Mouse (Mus musculus): ENCODE measurements at regions not wholly inside any gene's neighbourhood (a gene's known extent, or its start where the extent isn't known, plus 50 kb on each side); places are given as distances from the start of the nearest gene placed in this dataset.
A peak's percentile ranks its signal among the peaks of the same experiment; 100 is the strongest.
"Not testable (repeated sequence)": the region's sequence is repeated elsewhere in the genome, so short reads cannot be mapped to it uniquely, and the experiment has no call there.

DNA sequence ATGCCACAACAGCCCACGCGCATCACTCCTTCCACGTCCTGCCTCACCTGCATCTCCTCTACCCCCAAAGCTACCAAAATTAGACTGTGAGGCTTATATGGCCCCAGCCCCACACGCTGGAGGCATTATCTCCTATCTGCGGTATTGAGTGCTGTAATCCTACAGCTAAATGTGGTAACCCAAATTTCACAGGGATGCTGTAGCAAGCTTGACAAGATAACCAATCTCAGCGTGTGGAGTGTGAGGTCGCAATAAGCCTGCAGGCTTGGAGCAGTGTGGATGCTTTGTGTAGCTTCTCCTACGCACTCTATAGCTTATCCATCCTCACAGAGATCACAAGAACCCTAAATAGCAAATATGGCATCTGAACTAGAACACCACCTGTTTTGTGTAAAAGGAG lies 251.2 kb upstream of the Kcnh8 start:
- peak; percentile 22 for DNase-seq (ENCODE audit: low read depth, low spot score)

GRCm38 (mm10) chr17:52350696-52351095 lies 251.8 kb upstream of the Kcnh8 start:
- DNase-seq (ENCODE audit: low read depth, low spot score): peak; percentile 6

- DNase-seq (ENCODE audit: low read depth, low spot score): no peak
These were observed 252.6 kb upstream of the Kcnh8 start for GRCm38 (mm10) chr17:52349872-52350271.

GRCm38 (mm10) chr17:52348481-52349083 lies 253.9 kb upstream of the Kcnh8 start:
- DNase-seq (ENCODE audit: low read depth, low spot score): peak; percentile 65

DNA sequence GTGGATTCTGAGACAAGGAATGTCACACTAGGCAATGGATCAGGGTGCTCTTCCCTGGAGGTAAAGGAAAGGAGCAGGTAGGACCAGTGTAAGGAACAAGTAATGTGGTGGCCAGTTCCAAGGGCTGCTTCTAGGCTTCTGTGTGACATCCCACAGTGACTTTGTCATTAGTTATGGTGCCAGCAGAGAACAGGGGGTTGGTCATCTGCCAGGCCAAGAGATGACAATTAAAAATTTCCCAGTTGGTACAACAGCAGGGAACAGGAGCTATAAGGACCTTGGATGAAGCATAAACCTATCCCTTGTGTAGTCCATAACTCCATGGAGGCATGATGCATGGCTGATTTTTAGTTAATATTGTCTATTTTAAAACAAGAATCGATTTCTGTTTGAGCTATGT lies 281.9 kb upstream of the Kcnh8 start:
- DNase-seq (ENCODE audit: low read depth, low spot score): no peak

DNA sequence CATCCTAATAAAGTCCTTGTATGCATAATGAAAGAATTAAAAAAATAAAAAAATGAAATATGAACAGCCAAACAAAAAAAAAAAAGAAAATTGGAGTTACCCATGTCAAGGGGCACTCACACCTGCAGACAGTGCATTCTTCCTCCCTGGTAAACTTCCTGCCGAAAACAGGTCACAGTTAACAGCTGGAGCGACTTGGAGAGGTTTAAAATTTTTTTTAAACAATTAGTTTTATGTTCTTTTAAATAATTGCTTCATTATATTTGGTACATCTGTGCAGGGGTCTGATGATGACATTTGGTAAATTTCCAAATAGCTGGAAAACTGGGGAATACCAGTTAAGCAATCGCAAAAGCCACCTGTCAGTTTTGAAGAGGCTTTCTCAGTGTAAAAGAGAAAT lies 285.5 kb upstream of the Kcnh8 start:
- DNase-seq (ENCODE audit: low read depth, low spot score): no peak

DNA sequence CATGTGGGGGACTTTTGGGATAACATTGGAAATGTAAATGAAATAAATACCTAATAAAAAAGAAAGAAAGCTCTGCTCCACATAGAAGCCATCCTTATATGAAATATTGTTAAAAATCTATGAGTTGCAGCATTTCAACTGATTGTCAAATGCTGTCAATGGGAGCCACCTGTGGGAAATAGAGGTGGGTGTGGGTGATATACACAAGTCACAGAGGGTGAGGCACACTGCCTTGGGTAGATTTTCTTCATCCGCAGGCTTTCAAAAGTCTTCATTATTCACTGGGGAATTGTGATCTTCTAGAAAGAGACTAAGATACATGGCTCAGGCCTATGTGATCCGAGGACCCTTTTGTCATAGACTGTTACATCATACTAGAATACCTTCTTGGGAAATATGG lies 286.6 kb upstream of the Kcnh8 start:
- no peak for DNase-seq (ENCODE audit: low read depth, low spot score)

GRCm38 (mm10) chr17:52315456-52315855 lies 287.1 kb upstream of the Kcnh8 start:
- DNase-seq (ENCODE audit: low read depth, low spot score): not testable (repeated sequence)

- peak; percentile 23 for DNase-seq (ENCODE audit: low read depth, low spot score)
These were observed 290.5 kb upstream of the Kcnh8 start for GRCm38 (mm10) chr17:52312043-52312442.

DNA sequence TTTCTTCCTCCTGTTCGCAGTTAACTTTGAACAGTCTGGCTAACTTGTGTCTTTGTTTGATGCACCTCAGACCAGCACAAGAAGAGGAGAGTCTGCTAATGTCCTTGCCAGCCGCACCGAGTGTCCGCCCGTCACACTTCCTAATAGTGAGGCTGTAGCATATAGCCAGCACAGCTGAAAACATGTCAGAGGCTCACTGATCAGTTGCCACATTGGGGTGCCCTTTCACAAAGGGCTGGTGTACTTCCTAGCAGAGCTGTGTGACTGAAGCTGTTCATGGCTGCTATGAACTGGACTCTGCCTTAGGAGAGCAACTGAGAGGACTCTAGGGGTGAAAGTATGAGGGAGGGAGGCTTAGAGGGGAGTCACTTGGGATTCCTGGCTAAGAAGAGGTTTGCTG lies 293.7 kb upstream of the Kcnh8 start:
- peak; percentile 14 for DNase-seq (ENCODE audit: low read depth, low spot score)

GRCm38 (mm10) chr17:52304133-52304532 lies 298.4 kb upstream of the Kcnh8 start:
- DNase-seq (ENCODE audit: low read depth, low spot score): peak; percentile 12

DNA sequence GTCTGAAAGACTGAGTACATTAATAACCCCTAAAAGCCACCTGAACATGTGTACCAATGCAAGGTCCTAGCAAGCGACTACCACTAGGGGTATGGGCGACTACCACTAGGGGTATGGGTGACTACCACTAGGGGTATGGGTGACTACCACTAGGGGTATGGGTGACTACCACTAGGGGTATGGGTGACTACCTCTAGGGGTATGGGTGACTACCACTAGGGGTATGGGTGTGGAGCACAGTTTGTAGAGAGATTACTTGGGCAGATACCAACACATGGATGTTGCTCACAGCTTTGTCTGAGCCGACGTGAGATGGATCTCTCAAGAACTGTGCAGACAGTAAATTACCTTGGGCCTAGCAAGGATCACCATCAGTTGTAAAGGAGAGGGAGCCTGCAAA lies 299.2 kb upstream of the Kcnh8 start:
- peak; percentile 44 for DNase-seq (ENCODE audit: low read depth, low spot score)

DNA sequence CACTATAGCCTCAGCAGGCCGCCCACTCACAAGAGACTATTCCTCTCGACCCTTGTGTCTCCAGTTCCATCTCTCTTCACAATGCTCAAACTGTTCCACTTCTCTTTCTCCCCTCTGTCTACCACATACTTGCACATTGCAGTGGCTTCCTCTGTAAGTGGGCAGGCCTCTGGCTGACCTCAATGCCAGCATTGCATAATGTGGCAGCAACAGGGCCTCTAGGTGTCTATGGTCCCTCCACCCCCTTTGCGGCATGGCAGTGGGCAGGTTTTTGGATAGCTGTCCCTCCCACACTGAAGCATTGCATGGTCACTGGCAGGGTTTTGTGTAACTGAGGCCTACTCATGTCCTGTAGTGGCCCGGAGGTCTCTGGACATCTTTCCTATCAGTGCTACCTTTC lies 302.7 kb upstream of the Kcnh8 start:
- no peak for DNase-seq (ENCODE audit: low read depth, low spot score)

DNA sequence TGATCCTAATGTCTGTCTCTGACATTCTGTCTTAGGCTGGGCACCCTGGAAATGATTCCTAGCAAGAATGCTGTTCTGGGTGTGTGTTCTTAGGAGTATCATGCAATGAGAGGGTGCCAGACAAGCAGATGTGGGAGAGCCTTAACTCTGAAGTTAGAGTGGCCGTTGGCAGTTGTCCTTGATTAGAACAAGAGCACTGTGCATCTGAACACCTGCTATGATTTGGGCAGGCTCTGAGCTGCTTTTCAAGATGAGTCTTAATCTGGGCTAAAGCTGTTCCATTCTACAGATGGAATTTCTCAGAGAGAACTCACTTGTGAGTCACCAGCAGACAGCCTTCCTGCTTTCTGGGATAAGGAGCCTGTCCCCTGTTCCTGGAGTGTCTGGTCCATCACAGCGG lies 317.1 kb upstream of the Kcnh8 start:
- DNase-seq (ENCODE audit: low read depth, low spot score): no peak

- DNase-seq (ENCODE audit: low read depth, low spot score): no peak
These were observed 320.2 kb upstream of the Kcnh8 start for GRCm38 (mm10) chr17:52282264-52282663.

- peak; percentile 38 for DNase-seq (ENCODE audit: low read depth, low spot score)
These were observed 324.0 kb upstream of the Kcnh8 start for GRCm38 (mm10) chr17:52278523-52278922.

GRCm38 (mm10) chr17:52268792-52269191 lies 333.7 kb upstream of the Kcnh8 start:
- DNase-seq (ENCODE audit: low read depth, low spot score): no peak

GRCm38 (mm10) chr17:52251284-52251683 lies 351.2 kb upstream of the Kcnh8 start:
- no peak for DNase-seq (ENCODE audit: low read depth, low spot score)

DNA sequence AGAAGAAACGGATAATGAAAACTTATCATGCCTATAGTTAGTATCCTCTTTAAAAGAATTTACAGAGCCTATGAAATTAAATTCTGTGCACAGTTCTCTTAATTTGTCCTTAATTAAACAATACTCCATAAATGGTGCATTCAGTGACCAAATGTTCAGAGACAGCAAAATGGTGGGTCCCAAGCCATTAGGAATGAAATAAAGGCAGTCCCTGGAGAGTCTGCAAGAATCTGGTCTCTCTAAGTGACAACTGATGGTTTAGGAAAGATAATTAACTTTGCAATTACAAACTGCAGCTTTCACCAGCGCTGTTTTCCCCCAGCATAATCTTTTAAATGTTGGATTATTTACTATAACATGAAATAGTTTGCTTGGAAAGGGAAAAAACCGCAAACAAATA lies 376.9 kb upstream of the Kcnh8 start:
- no peak for DNase-seq (ENCODE audit: low read depth, low spot score)

GRCm38 (mm10) chr17:52220422-52220821 lies 382.1 kb upstream of the Kcnh8 start:
- no peak for DNase-seq (ENCODE audit: low read depth, low spot score)

DNA sequence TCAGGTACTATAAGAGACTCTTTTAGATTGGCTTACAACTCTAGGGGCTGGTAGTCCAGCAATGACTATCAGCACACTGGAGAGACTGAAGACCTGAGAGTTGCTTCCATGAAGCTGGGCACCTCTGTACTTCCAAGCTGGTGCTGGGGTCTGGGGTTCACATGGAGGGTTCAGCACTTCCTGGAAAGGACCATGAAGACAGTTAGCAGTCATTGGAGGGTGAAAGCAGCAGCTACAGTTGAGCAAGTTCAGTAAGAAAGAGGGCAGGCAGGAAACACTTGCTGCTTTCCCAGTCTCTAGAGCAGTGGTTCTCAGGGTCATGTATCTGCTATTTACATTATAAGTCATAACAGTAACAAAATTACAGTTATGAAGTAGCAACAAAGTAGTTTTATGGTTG lies 384.3 kb upstream of the Satb1 start:
- DNase-seq (ENCODE audit: low read depth, low spot score): no peak

DNA sequence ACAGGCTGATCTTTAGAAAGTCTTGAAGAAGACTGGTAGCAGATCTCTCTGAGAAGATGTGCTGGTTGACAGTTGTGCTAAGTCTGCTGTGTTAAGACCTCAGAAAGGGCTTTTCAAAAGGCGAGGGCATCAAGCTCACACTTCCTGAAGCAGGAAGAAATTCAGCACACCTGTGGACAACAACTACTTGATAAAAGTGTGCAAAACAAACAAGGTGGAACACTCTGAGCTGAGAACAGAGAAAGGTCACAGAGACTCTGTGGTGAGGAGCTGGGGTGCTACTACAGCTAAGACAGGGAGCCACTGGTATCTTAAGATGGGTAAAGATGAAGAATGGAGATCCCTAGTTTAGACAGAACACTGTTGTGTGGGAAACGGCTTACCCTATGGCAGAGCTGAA lies 379.9 kb upstream of the Satb1 start:
- DNase-seq (ENCODE audit: low read depth, low spot score): no peak

GRCm38 (mm10) chr17:52210483-52210882 lies 377.4 kb upstream of the Satb1 start:
- DNase-seq (ENCODE audit: low read depth, low spot score): no peak

DNA sequence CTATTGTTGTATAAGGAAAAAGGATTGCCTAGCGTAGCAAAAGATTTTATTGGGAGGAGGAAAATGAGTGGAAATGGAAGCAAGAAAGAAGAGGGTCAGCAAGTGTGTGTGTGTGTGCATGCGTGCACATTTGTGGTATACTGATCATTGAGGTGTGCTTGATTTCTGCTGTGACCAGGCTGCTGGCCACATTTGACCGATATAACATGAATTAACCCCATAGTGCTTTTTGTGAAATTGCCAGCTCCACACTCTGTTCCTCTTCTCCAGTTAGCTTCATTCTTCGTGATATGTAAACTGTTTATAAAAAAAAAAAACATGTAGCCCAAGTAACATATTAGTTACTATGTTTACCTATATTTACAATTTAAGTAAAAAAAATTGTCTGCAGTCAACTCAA lies 364.6 kb upstream of the Satb1 start:
- DNase-seq (ENCODE audit: low read depth, low spot score): no peak

Data from CD4-positive, CD25-positive, alpha-beta regulatory T cell, adult 2 months (primary cell).